Comparison of ENCODE assay signal across 11 mouse cellular contexts in the genomic region with DNA sequence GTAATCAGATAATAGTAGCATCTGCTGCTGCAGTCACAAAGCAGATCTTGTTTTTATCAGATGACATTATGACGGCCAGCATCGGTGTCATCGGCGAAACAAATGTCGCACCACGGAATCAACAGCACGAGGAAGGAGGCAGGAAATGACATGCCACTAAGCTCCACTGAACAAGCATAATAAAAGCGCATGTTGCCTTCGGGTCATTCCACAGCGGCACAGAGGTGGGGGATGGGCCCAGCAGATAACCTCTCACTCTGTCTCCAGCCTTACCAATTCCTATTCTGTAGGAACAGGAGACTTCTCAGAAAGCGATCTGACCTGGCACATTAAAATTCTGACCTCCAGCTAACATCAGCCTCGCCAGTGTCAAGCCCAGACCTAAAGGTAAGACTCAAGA.
A peak's percentile ranks its signal among the peaks of the same experiment; 100 is the strongest.
DNase-seq lines count a peak whose midpoint lies in the region; ATAC-seq and TF ChIP-seq lines count a peak whose summit lies in the region.
"Had no signal": no experiment of that assay in that cellular context is flagged by ENCODE, and none has a peak within 500 bp of the region (broad histone marks: within the 10 kb centered on the region; RNA-seq: fewer than 3 reads in every experiment).

No protein-coding gene starts in this region.

- no peak overlapping the region for H3K4me3 ChIP-seq in kidney, adult 2 months (ENCODE audit: insufficient read depth, low read depth, low read length)
- H3K4me3 ChIP-seq in kidney, embryonic 14.5 days (ENCODE audit: low read length): no peak overlapping the region
- no peak overlapping the region for H3K4me3 ChIP-seq in hindbrain, embryonic 12.5 days
- no peak overlapping the region for H3K4me3 ChIP-seq in midbrain, embryonic 14.5 days (replicated peaks; ENCODE audit: low read depth, low read length)
- H3K4me3 ChIP-seq: embryonic facial prominence, embryonic 13.5 days; heart, adult 2 months had no signal

- no peaks in the 10 kb centered on the region for H3K36me3 ChIP-seq in kidney, adult 2 months (ENCODE audit: control insufficient read depth, insufficient read depth, low read length)
- no peaks in the 10 kb centered on the region for H3K36me3 ChIP-seq in kidney, embryonic 14.5 days (ENCODE audit: control insufficient read depth, insufficient read depth, low read length)
- H3K36me3 ChIP-seq in hindbrain, embryonic 12.5 days: no peaks in the 10 kb centered on the region
- H3K36me3 ChIP-seq in midbrain, embryonic 14.5 days (ENCODE audit: control insufficient read depth, insufficient read depth, low read length): no peaks in the 10 kb centered on the region
- H3K36me3 ChIP-seq: embryonic facial prominence, embryonic 13.5 days had no signal

- no peak for TF ChIP-seq CTCF in kidney, adult 2 months (conservative IDR thresholded peaks at IDR 0.05; ENCODE audit: insufficient read depth, insufficient read length, low read depth, low read length)

- no peak overlapping the region for H3K4me2 ChIP-seq in kidney, embryonic 14.5 days (replicated peaks; ENCODE audit: low read depth, low read length)
- no peak overlapping the region for H3K4me2 ChIP-seq in hindbrain, embryonic 12.5 days (replicated peaks)
- no peak overlapping the region for H3K4me2 ChIP-seq in midbrain, embryonic 14.5 days (ENCODE audit: low read length)
- H3K4me2 ChIP-seq: embryonic facial prominence, embryonic 13.5 days had no signal

- peak; percentile 27 for DNase-seq in kidney, adult 2 months
- DNase-seq in adrenal gland, postnatal 25 days: peak; percentile 18
- DNase-seq in midbrain, embryonic 14.5 days: peak; percentile 36
- DNase-seq in right cerebral cortex, postnatal 25 days: no peak
- DNase-seq: heart, adult 2 months had no signal

- H3K4me1 ChIP-seq in kidney, adult 2 months (ENCODE audit: control insufficient read depth, insufficient read depth, low read length): no peaks in the 10 kb centered on the region
- H3K4me1 ChIP-seq in kidney, embryonic 14.5 days (ENCODE audit: control insufficient read depth, insufficient read depth, low read length): no peaks in the 10 kb centered on the region
- H3K4me1 ChIP-seq in hindbrain, embryonic 12.5 days: no peaks in the 10 kb centered on the region
- no peaks in the 10 kb centered on the region for H3K4me1 ChIP-seq in midbrain, embryonic 14.5 days (ENCODE audit: control insufficient read depth, insufficient read depth, low read length)
- H3K4me1 ChIP-seq: embryonic facial prominence, embryonic 13.5 days had no signal

- no peaks in the 10 kb centered on the region for H3K27me3 ChIP-seq in kidney, adult 2 months (replicated peaks; ENCODE audit: control insufficient read depth, insufficient read depth, low read length)
- H3K27me3 ChIP-seq in kidney, embryonic 14.5 days (ENCODE audit: control insufficient read depth, insufficient read depth, low read length): no peaks in the 10 kb centered on the region
- no peaks in the 10 kb centered on the region for H3K27me3 ChIP-seq in hindbrain, embryonic 12.5 days
- no peaks in the 10 kb centered on the region for H3K27me3 ChIP-seq in midbrain, embryonic 14.5 days (ENCODE audit: control insufficient read depth, insufficient read depth, low read length)
- H3K27me3 ChIP-seq: embryonic facial prominence, embryonic 13.5 days had no signal

- TF ChIP-seq POLR2A in kidney, adult 2 months (IDR thresholded peaks at IDR 0.05; ENCODE audit: low read depth, low read length): no peak

- H3K9ac ChIP-seq in kidney, embryonic 14.5 days (ENCODE audit: low read depth, low read length): no peak overlapping the region
- H3K9ac ChIP-seq in hindbrain, embryonic 12.5 days: no peak overlapping the region
- no peak overlapping the region for H3K9ac ChIP-seq in midbrain, embryonic 14.5 days (replicated peaks; ENCODE audit: low read length)
- H3K9ac ChIP-seq: embryonic facial prominence, embryonic 13.5 days; liver, embryonic 14.5 days had no signal

- no peak overlapping the region for H3K27ac ChIP-seq in kidney, adult 2 months (ENCODE audit: insufficient read depth, low read depth, low read length)
- H3K27ac ChIP-seq in kidney, embryonic 14.5 days (ENCODE audit: low read depth, low read length): no peak overlapping the region
- no peak overlapping the region for H3K27ac ChIP-seq in hindbrain, embryonic 12.5 days
- H3K27ac ChIP-seq in midbrain, embryonic 14.5 days (replicated peaks; ENCODE audit: low read depth, low read length): no peak overlapping the region
- H3K27ac ChIP-seq: embryonic facial prominence, embryonic 13.5 days; heart, adult 2 months; liver, embryonic 14.5 days had no signal

- WGBS in kidney, adult 2 months: 61% methylated on average over 12 of the region's 12 CpGs
- 61% methylated on average over 12 of the region's 12 CpGs for WGBS in kidney, embryonic 14.5 days
- 74% methylated on average over 12 of the region's 12 CpGs for WGBS in hindbrain, embryonic 12.5 days
- WGBS in midbrain, embryonic 14.5 days: 71% methylated on average over 12 of the region's 12 CpGs

- H3K9me3 ChIP-seq in kidney, embryonic 14.5 days (ENCODE audit: control insufficient read depth, low read length): no peaks in the 10 kb centered on the region
- no peaks in the 10 kb centered on the region for H3K9me3 ChIP-seq in hindbrain, embryonic 12.5 days (replicated peaks)
- H3K9me3 ChIP-seq in midbrain, embryonic 14.5 days (ENCODE audit: control insufficient read depth, low read length): no peaks in the 10 kb centered on the region
- H3K9me3 ChIP-seq: embryonic facial prominence, embryonic 13.5 days had no signal

- no peak for ATAC-seq in kidney, embryonic 14.5 days (ENCODE audit: low FRiP score, low TSS enrichment)
- ATAC-seq in hindbrain, embryonic 12.5 days (ENCODE audit: low FRiP score): peak; percentile 35; the same call in 1 of the 2 replicates
- peak; percentile 64 for ATAC-seq in midbrain, embryonic 14.5 days (ENCODE audit: low FRiP score, low TSS enrichment)
- ATAC-seq in megakaryocyte, adult 5-6 weeks (ENCODE audit: poor library complexity, severe bottlenecking): no peak
- ATAC-seq: inflammation-experienced regulatory T-cells, adult 6 months had no signal

Comparison
In these comparisons a context has a peak if more than half of its experiments do, and no peak if none do; other contexts are left out.
1. ATAC-seq: peak in hindbrain, embryonic 12.5 days (single experiment) and midbrain, embryonic 14.5 days (single experiment); none in kidney, embryonic 14.5 days (single experiment) and megakaryocyte, adult 5-6 weeks (single experiment).